Mouse (Mus musculus): ENCODE measurements at regions not wholly inside any gene's neighbourhood (a gene's known extent, or its start where the extent isn't known, plus 50 kb on each side); places are given as distances from the start of the nearest gene placed in this dataset.

DNA sequence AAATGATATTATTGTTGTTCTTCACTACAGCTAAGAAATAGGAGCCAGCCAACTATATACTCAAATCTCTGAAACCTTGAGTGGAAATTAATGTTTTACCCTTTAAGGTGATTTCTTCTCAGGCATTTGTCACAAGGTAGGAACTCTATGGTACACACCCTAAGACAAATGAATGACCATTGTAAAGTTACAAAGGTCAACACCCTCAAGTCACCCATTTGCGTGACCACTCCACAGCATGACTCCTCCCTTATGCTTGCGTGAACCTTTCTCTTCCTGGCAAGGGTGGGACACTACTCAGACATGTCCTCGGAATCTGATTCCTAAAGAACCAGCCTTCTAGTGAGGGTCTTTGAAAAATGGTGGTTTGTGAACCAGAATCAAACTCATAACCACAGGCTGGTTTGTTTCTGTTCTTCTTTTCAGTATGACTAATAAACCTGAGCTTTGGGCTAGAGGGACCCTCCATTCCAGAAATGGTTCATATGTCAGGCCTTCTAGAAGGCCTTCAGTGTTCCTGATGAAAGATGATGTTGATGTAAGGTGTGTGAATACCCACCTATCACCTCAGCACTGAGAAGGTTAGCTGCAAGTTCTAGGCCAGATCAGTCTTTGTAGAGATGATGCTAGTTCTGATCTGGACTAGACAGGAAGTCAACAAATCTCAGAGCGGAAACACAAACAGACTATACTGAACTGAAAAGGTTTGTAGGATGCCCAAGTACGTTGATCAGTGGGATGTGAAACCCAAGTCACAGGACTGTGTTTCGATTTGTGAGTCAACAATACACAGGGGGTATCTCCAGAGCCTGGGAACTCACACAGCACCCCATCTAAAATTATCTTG lies 177.7 kb downstream of the Lmo4 start:
- no peak for TF ChIP-seq CTCF (IDR thresholded peaks at IDR 0.05; ENCODE audit: low read depth)
- 89% methylated on average over 6 of the region's 6 CpGs for WGBS
- Histone ChIP-seq H3K9me3 (replicated peaks; ENCODE audit: low read length) (no peaks in the 10 kb centered on the region), H3K4me2 (ENCODE audit: low read length) (no peak overlapping the region), H3K27ac (no peak overlapping the region), H3K4me3 (replicated peaks; ENCODE audit: low read depth, low read length) (no peak overlapping the region), H3K36me3 (ENCODE audit: insufficient read depth, low read length) (no peaks in the 10 kb centered on the region), H3K9ac (ENCODE audit: low read depth, low read length) (no peak overlapping the region), H3K4me1 (replicated peaks; ENCODE audit: insufficient read depth, low read length) (no peaks in the 10 kb centered on the region), H3K27me3 (ENCODE audit: insufficient read depth, low read length) (no peaks in the 10 kb centered on the region)
- DNase-seq (ENCODE audit: low spot score) (no peak), ATAC-seq (replicated peaks; ENCODE audit: low FRiP score, low read depth) (no peak)

- no peaks in the 10 kb centered on the region for H3K36me3 ChIP-seq (ENCODE audit: insufficient read depth, low read length)
- no peaks in the 10 kb centered on the region for H3K27me3 ChIP-seq (ENCODE audit: insufficient read depth, low read length)
- TF ChIP-seq CTCF (IDR thresholded peaks at IDR 0.05; ENCODE audit: low read depth) = no peak
- WGBS = 59% methylated on average over 14 of the region's 14 CpGs
- no peak overlapping the region for H3K27ac ChIP-seq
- H3K4me1 ChIP-seq (replicated peaks; ENCODE audit: insufficient read depth, low read length) = no peaks in the 10 kb centered on the region
- no peak overlapping the region for H3K4me3 ChIP-seq (replicated peaks; ENCODE audit: low read depth, low read length)
- H3K4me2 ChIP-seq (ENCODE audit: low read length) = no peak overlapping the region
- DNase-seq (ENCODE audit: low spot score) (no peak), ATAC-seq (replicated peaks; ENCODE audit: low FRiP score, low read depth) (no peak)
- no peak overlapping the region for H3K9ac ChIP-seq (ENCODE audit: low read depth, low read length)
- no peaks in the 10 kb centered on the region for H3K9me3 ChIP-seq (replicated peaks; ENCODE audit: low read length)
These were observed 179.4 kb downstream of the Lmo4 start for GRCm38 (mm10) chr3:144025451-144026125.

DNA sequence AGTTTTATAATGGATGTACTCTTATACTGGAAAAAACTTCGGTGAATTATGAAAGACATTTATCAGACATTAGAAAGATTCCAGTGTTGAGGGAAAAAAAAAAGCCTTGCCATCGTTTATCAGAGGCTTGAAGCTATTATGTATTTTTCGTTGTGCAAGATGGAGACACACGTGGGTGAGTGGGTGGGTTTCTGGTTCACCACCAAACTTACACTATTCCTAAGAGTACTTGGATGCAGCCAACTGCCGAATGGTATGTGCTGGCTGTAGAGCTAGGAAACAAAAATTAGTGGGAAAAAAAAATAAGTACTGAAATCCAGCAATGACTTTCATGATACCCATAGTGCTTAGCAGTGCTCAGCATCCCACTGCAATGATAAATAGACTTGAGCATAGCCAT lies 180.8 kb downstream of the Lmo4 start:
- no peak for TF ChIP-seq CTCF (IDR thresholded peaks at IDR 0.05; ENCODE audit: low read depth)
- Histone ChIP-seq H3K4me2 (ENCODE audit: low read length) (no peak overlapping the region), H3K9ac (ENCODE audit: low read depth, low read length) (no peak overlapping the region), H3K27me3 (ENCODE audit: insufficient read depth, low read length) (no peaks in the 10 kb centered on the region), H3K36me3 (ENCODE audit: insufficient read depth, low read length) (no peaks in the 10 kb centered on the region), H3K27ac (no peak overlapping the region), H3K9me3 (replicated peaks; ENCODE audit: low read length) (no peaks in the 10 kb centered on the region), H3K4me1 (replicated peaks; ENCODE audit: insufficient read depth, low read length) (no peaks in the 10 kb centered on the region), H3K4me3 (replicated peaks; ENCODE audit: low read depth, low read length) (no peak overlapping the region)
- no peak for DNase-seq (ENCODE audit: low spot score)
- WGBS = 87% methylated on average over 5 of the region's 5 CpGs
- ATAC-seq (replicated peaks; ENCODE audit: low FRiP score, low read depth) = no peak

DNA sequence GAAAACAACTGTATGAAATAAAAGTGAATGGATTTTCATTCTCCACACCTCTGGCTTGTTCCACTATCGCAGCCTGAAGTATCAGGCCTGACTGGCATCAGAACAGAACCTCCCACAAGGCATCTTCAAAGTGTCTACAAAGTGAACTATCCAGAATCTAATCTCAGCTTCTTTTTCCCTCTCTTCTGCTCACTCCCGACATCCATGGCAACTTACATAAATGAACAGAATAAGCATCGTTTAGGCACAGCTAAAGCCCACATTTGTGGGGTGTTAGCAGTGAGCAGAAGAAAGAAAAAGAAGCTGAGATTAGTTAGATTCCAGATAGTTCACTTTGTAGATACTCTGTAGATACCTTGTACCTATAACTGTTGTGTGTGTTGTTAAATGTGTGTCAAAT lies 182.0 kb downstream of the Lmo4 start:
- Histone ChIP-seq H3K9ac (ENCODE audit: low read depth, low read length) (no peak overlapping the region), H3K36me3 (ENCODE audit: insufficient read depth, low read length) (no peaks in the 10 kb centered on the region), H3K9me3 (replicated peaks; ENCODE audit: low read length) (no peaks in the 10 kb centered on the region), H3K27me3 (ENCODE audit: insufficient read depth, low read length) (no peaks in the 10 kb centered on the region), H3K4me1 (replicated peaks; ENCODE audit: insufficient read depth, low read length) (no peaks in the 10 kb centered on the region), H3K27ac (no peak overlapping the region), H3K4me2 (ENCODE audit: low read length) (no peak overlapping the region), H3K4me3 (replicated peaks; ENCODE audit: low read depth, low read length) (no peak overlapping the region)
- WGBS = 86% methylated on average over 3 of the region's 3 CpGs
- DNase-seq (ENCODE audit: low spot score) (no peak), ATAC-seq (replicated peaks; ENCODE audit: low FRiP score, low read depth) (no peak)
- no peak for TF ChIP-seq CTCF (IDR thresholded peaks at IDR 0.05; ENCODE audit: low read depth)

DNA sequence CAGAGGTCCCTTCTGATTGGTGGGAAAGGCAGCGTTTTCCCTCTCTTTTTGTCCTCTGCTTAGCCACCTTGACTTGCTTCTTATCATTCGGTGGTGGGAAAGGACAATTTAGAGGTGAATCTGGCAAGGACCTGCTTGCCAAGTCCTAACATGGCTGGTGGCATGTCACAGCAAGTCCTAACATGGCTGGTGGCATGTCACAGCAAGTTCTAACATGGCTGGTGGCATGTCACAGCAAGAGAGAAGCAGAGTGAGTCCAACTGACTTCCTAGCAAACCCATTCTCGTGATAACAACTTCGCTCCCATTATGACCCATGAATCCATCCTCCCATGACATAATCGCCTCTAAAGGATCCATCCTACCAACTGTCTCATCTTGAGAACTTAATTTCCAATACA lies 183.1 kb downstream of the Lmo4 start:
- no peak for DNase-seq (ENCODE audit: low spot score)
- Histone ChIP-seq H3K36me3 (ENCODE audit: insufficient read depth, low read length) (no peaks in the 10 kb centered on the region), H3K27me3 (ENCODE audit: insufficient read depth, low read length) (no peaks in the 10 kb centered on the region), H3K9ac (ENCODE audit: low read depth, low read length) (no peak overlapping the region), H3K4me3 (replicated peaks; ENCODE audit: low read depth, low read length) (no peak overlapping the region), H3K27ac (no peak overlapping the region), H3K4me1 (replicated peaks; ENCODE audit: insufficient read depth, low read length) (no peaks in the 10 kb centered on the region), H3K9me3 (replicated peaks; ENCODE audit: low read length) (no peaks in the 10 kb centered on the region), H3K4me2 (ENCODE audit: low read length) (no peak overlapping the region)
- ATAC-seq (replicated peaks; ENCODE audit: low FRiP score, low read depth) = no peak
- 89% methylated on average over 5 of the region's 5 CpGs for WGBS
- TF ChIP-seq CTCF (IDR thresholded peaks at IDR 0.05; ENCODE audit: low read depth) = no peak

DNA sequence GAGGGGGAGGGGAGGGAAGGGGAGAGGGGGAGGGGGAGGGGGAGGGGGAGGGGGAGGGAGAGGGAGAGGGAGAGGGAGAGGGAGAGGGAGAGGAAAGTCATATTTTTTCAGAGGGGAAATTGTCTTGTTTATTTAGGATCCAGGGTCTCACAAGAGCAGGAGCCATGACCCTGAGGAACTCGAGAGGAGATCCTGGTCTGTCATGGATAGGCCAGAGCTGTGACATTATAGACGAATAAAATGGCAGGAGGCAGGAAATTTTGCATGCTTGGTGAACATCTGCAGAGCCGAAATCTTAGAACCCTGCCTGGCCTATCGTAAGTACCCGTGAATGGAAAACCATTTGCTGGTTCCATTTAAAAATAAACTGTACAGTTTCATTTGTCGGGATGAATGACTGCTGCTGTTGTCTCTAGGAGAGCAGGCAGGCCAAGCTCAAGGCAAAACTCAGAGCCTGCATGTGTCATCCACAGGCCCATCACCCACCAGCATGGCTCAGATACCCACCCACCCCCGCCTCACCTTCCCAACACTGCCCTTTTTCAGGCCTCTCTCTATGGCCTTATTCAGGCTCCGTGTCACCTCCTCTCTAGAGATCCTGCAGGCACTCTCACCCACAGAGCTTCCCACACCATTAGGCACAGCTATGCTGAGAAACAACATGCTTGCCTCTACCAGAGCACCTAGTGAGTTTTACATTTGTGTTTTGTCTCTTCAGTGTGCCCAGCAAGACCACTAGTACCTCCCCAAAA lies 184.7 kb downstream of the Lmo4 start:
- 0 out of 2 replicates have a peak, but pooled peaks have one; percentile 25 for ATAC-seq (replicated peaks; ENCODE audit: low FRiP score, low read depth)
- Histone ChIP-seq H3K27ac (no peak overlapping the region), H3K36me3 (ENCODE audit: insufficient read depth, low read length) (no peaks in the 10 kb centered on the region), H3K4me2 (ENCODE audit: low read length) (no peak overlapping the region), H3K4me3 (replicated peaks; ENCODE audit: low read depth, low read length) (no peak overlapping the region), H3K9ac (ENCODE audit: low read depth, low read length) (no peak overlapping the region), H3K9me3 (replicated peaks; ENCODE audit: low read length) (no peaks in the 10 kb centered on the region), H3K4me1 (replicated peaks; ENCODE audit: insufficient read depth, low read length) (no peaks in the 10 kb centered on the region), H3K27me3 (ENCODE audit: insufficient read depth, low read length) (no peaks in the 10 kb centered on the region)
- no peak for TF ChIP-seq CTCF (IDR thresholded peaks at IDR 0.05; ENCODE audit: low read depth)
- WGBS = 35% methylated on average over 8 of the region's 8 CpGs
- DNase-seq (ENCODE audit: low spot score) = no peak
